Mouse (Mus musculus): ENCODE measurements around the gene Tnfrsf4.

- TF ChIP-seq CTCF (IDR thresholded peaks at IDR 0.05) (no peak), EP300 (IDR thresholded peaks at IDR 0.05) (no peak)
These were observed 36.8 kb downstream of the Tnfrsf4 start for GRCm38 (mm10) chr4:156050391-156050980.
